Mouse (Mus musculus) embryonic facial prominence, embryonic 11.5 days (tissue): ENCODE results near the gene Tnfrsf11a. TPM values are rescaled to one million over a fixed set of nuclear protein-coding genes. Genes with fewer than 3 reads are reported as not detected.

ENCODE experiments used
- ATAC-seq: fragments of 200-750 bp; cut with Nextera tagmentation; replicated peaks from 2 replicates; pipeline ENCODE4 v1.8.0; 2017; ENCODE audit warnings: low read depth; ENCODE audit not compliant: insufficient number of reproducible peaks, low FRiP score, low TSS enrichment
- DNase-seq: peaks from one replicate; pipeline ENCODE4 v3.0.0-alpha.2; 2015; ENCODE audit warnings: low spot score
- H3K27ac ChIP-seq: fragments of 300-500 bp; sonication (generic); replicated peaks from 2 replicates; pipeline ENCODE4 v1.5.1; 2014; ENCODE audit warnings: mild to moderate bottlenecking, low read depth, low read length, control low read depth
- H3K27me3 ChIP-seq: fragments of 300-500 bp; sonication (generic); 2 replicates; pipeline ENCODE4 v1.6.1; 2014; ENCODE audit warnings: mild to moderate bottlenecking, low read length, moderate library complexity, mixed read lengths; ENCODE audit not compliant: control insufficient read depth, insufficient read depth
- H3K36me3 ChIP-seq: fragments of 300-500 bp; sonication (generic); replicated peaks from 2 replicates; pipeline ENCODE4 v1.6.1; 2014; ENCODE audit warnings: low read depth, mild to moderate bottlenecking, low read length, moderate library complexity, mixed read lengths; ENCODE audit not compliant: control insufficient read depth, insufficient read depth
- H3K4me1 ChIP-seq: fragments of 300-500 bp; sonication (generic); 2 replicates; pipeline ENCODE4 v1.6.1; 2014; ENCODE audit warnings: low read length, mixed read lengths; ENCODE audit not compliant: control insufficient read depth, insufficient read depth
- H3K4me2 ChIP-seq: fragments of 300-500 bp; sonication (generic); 2 replicates; pipeline ENCODE4 v1.6.1; 2014; ENCODE audit warnings: low read depth, mild to moderate bottlenecking, control low read depth, low read length, moderate library complexity
- H3K4me3 ChIP-seq: fragments of 300-500 bp; sonication (generic); 2 replicates; pipeline ENCODE4 v1.5.1; 2014; ENCODE audit warnings: low read depth, low read length, control low read depth
- H3K9ac ChIP-seq: fragments of 300-500 bp; sonication (generic); replicated peaks from 2 replicates; pipeline ENCODE4 v1.6.1; 2014; ENCODE audit warnings: mild to moderate bottlenecking, control low read depth, low read length
- H3K9me3 ChIP-seq: fragments of 300-500 bp; sonication (generic); replicated peaks from 2 replicates; pipeline ENCODE4 v1.6.1; 2016; ENCODE audit warnings: mild to moderate bottlenecking, low read length, inconsistent platforms, mixed read lengths; ENCODE audit not compliant: control insufficient read depth
- WGBS: fragments of 180-500 bp; shearing (Covaris S2); extraction: QIAGEN DNeasy Blood & Tissue Kit; methylation state at CpG from one replicate; pipeline ENCODE4 v1.1.7; 2014; 5-methylcytosine and 5-hydroxymethylcytosine counted together
- polyA plus RNA-seq: library from polyadenylated mRNA; unstranded; fragments of >200 nt; fragmentation: Nextera tagmentation; extraction: Ambion mirVana; gene quantifications from 2 replicates; pipeline ENCODE4 v1.2.1, GENCODE M21; 2014

Tnfrsf11a gene
- polyA plus RNA-seq, 1 experiment from 2014 or later: 0.46 TPM

DNA sequence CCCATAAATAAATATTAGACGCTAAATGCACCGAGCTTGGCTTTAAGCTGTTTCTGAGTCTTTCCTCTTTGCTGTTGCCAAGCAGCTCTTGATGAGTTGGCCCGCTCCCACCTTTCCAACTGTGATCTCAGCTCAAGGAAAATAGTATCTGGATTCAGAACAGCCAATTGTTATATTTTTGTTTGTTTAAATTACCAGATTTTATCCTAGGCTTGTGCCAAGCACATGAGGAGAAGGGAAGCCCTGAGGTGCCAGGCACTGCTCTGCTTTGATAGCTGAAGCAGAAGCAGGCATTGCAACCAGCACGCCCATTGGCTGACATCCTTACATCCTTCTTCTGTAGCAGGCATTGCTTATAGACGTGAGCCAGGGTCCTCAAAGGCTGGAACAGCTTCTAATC is 114.5 kb downstream of the Tnfrsf11a start:
- Histone ChIP-seq H3K27ac (no peak overlapping the region), H3K9me3 (no peaks in the 10 kb centered on the region), H3K4me1 (no peaks in the 10 kb centered on the region), H3K36me3 (no peaks in the 10 kb centered on the region), H3K4me3 (no peak overlapping the region), H3K27me3 (no peaks in the 10 kb centered on the region), H3K4me2 (no peak overlapping the region), H3K9ac (no peak overlapping the region)
- ATAC-seq (no peak), DNase-seq (no peak)
- WGBS: 79% methylated on average over 5 of the region's 5 CpGs

Other genes starting within 250 kb of the Tnfrsf11a start
- gene Pign, start 117.0 kb upstream of the Tnfrsf11a start, polyA plus RNA-seq: 12.6 and 14.9 TPM in 2 replicates
- gene Relch, start 116.9 kb upstream of the Tnfrsf11a start, polyA plus RNA-seq: 19.7 and 19.8 TPM in 2 replicates
- gene Zcchc2, start 209.7 kb downstream of the Tnfrsf11a start, polyA plus RNA-seq: 1.9 and 2.8 TPM in 2 replicates